Mouse (Mus musculus): ENCODE results near the gene Myom1.

GRCm38 (mm10) chr17:70986355-70986740, 16.1 kb upstream of the Myom1 start:
- TF ChIP-seq POLR2A (IDR thresholded peaks at IDR 0.05; ENCODE audit: borderline replicate concordance, low read depth, low read length) (no peak), CTCF (IDR thresholded peaks at IDR 0.05; ENCODE audit: low read depth, low read length) (no peak)

All from bone marrow macrophage, adult 2 months (primary cell).